Mouse (Mus musculus) left cerebral cortex, adult 2 months (tissue): ENCODE results near the gene Phpt1. TPM values are rescaled to one million over a fixed set of nuclear protein-coding genes. Genes with fewer than 3 reads are reported as not detected.

Experiments
- DNase-seq, 2 experiments: peaks; one replicate each; pipeline ENCODE4 v3.0.0; 2021 to 2022; ENCODE audit warnings: low spot score in 2 of 2, mixed read lengths in 1 of 2; ENCODE audit errors: extremely low spot score in 1 of 2
- H3K27ac ChIP-seq: fragments of 200-600 bp; 2 replicates; pipeline ENCODE4 v1.8.1; 2022
- H3K4me3 ChIP-seq: fragments of 200-600 bp; 2 replicates; pipeline ENCODE4 v1.8.1; 2022
- CTCF ChIP-seq: fragments of 200-600 bp; IDR thresholded peaks from 2 replicates; pipeline ENCODE4 v1.8.1; 2022; ENCODE audit warnings: antibody characterized with exemption, mild to moderate bottlenecking, moderate library complexity
- intact Hi-C: fragments of 180-260 bp; cut with DNase I; formaldehyde crosslinking; loops from one replicate; pipeline ENCODE4 v1.15.1; 2025
- total RNA-seq, 2 experiments: library from RNA; stranded (reverse); gene quantifications; 2 replicates each; pipeline ENCODE4 v1.2.3; 2021

The Phpt1 gene
- total RNA-seq, 2 experiments from 2014 or later: 64.0 to 70.5 TPM

DNA sequence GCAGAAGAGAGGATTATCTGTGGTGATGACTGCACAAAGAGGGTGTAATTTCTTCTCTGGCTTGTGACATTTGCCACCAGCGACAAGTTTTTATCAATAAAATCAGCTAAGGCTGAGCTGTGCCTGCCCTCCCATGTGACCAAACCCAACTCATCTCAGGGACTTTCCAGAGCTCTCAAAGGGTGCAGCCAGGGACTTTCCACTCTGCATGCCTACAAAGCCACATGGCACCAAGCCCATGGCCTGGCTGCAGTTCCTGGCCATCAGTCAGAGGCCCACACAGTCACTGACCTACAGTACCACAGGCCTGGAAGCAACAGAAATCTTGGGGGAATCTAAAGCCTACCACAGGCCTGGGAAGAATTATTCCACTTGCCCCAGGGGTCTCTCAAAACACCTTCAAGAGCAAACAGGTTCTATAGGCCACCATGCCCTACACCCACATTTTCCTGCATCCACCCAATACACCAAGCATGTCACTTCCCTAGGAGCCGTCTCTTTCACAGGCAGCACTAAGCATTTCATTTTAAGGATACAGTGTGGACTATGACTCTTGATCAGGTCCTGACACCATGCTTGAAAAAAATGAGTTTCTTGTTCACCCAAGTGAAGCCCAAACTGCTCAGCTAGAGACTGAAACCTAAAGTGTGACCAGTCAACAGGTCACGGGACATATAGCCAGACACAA is 40.7 kb downstream of the Phpt1 start:
- no peak for TF ChIP-seq CTCF
- H3K4me3 ChIP-seq: no peak overlapping the region
- peak in 1 of 2 experiments; percentile 39 for DNase-seq
- intact Hi-C loops: no loop called here
- no peak overlapping the region for H3K27ac ChIP-seq

DNA sequence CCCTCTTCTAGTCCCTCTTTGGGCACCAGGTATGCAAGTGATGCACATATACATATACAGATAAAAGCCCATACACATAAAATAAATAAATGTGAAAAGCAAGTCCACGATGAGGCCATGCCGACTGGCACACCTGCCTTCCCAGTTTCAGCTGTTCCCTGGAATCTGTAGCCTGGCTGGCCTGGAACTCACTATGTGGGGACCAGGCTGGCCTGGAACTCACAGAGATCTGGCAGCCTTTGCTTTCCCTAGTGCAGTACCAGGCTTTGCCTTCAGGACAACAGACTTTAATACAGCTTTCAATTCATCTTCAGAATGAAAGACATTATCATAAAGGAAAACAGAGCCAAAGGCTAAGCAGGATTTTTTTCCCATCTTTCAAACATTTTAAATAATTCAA is 41.3 kb downstream of the Phpt1 start:
- intact Hi-C loops: no loop called here
- no peak for TF ChIP-seq CTCF
- no peak for DNase-seq
- H3K27ac ChIP-seq: no peak overlapping the region
- no peak overlapping the region for H3K4me3 ChIP-seq

DNA sequence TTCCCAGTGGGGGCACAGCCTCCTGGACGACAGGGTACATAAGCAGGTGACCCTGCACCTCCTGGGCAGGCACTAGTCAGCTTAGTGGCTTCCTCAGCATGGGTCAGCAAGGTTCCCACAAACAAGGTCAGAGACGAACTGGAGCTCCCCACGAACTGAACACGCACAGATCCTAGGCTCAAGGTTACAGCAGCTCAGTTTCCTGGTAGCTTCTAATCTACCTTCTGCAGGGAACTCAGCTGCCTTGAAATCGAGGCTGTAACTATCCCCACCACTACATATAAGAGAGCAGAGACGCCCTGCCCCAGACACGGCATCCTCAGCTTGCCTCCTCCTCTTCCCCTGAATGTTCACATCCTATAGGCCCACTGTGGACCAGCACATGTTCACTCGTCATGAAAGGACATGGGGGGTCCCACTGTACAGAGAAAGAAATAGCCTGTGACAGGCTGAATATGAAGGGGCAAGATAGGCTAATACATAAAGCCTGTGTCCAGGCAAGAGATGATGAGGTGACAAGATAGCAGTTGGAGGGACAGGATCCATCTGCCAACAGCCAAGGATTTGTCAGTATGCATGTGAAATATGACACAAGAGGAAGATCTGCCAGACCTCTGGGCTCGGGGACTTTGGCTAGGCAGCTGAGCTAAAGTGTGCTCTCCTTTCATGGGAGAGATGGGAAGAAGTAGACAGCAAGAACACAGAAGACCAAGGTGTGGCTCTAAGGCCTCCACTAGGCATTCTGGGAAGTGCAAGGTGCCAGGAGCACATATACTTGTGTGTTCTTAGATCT is 48.3 kb downstream of the Phpt1 start:
- H3K4me3 ChIP-seq: no peak overlapping the region
- DNase-seq: no peak
- H3K27ac ChIP-seq: no peak overlapping the region
- no peak for TF ChIP-seq CTCF
- intact Hi-C loops: no loop called here

Other genes with a start within 250 kb of the Phpt1 start
- 10 to 100 TPM; 56.0 to 62.4 TPM for gene Man1b1, start 242.9 kb downstream of the Phpt1 start, total RNA-seq
- gene Dpp7, start 218.9 kb downstream of the Phpt1 start, total RNA-seq: 10 to 100 TPM; 32.2 to 33.9 TPM
- 10 to 100 TPM; 15.8 to 24.9 TPM for gene Uap1l1, start 209.5 kb downstream of the Phpt1 start, total RNA-seq
- gene Sapcd2, start 202.9 kb downstream of the Phpt1 start, total RNA-seq: 1 to 10 TPM; 2.1 to 2.7 TPM
- 10 to 100 TPM; 11.5 to 13.1 TPM for gene Entpd2, start 179.3 kb downstream of the Phpt1 start, total RNA-seq
- gene Npdc1, start 175.9 kb downstream of the Phpt1 start, total RNA-seq: 100 to 1,000 TPM; 337 to 366 TPM
- gene Fut7, start 152.0 kb downstream of the Phpt1 start, total RNA-seq: under 1 TPM in 1 of 2 experiments, not detected in 1; 0.43 TPM
- gene Abca2, start 146.5 kb downstream of the Phpt1 start, total RNA-seq: 100 to 1,000 TPM; 160 to 168 TPM
- gene Clic3, start 118.4 kb downstream of the Phpt1 start, total RNA-seq: not detected
- gene Paxx, start 114.1 kb downstream of the Phpt1 start, total RNA-seq: 10 to 100 TPM; 65.9 to 75.3 TPM
- gene Ptgds, start 105.2 kb downstream of the Phpt1 start, total RNA-seq: 1,000 to 10,000 TPM; 1,632 to 2,529 TPM
- gene Lcn12, start 81.3 kb downstream of the Phpt1 start, total RNA-seq: not detected
- gene Fbxw5, start 74.5 kb downstream of the Phpt1 start, total RNA-seq: 100 to 1,000 TPM; 120 to 122 TPM
- gene C8g, start 73.5 kb downstream of the Phpt1 start, total RNA-seq: 1 to 10 TPM; 1.4 to 1.5 TPM
- gene Traf2, start 28.3 kb downstream of the Phpt1 start, total RNA-seq: 10 to 100 TPM; 10.4 to 11.0 TPM
- gene Edf1, start 17.4 kb downstream of the Phpt1 start, total RNA-seq: 100 to 1,000 TPM; 190 to 202 TPM
- 1 to 10 TPM; 1.8 to 2.6 TPM for gene Mamdc4, start 379 bp downstream of the Phpt1 start, total RNA-seq
- 100 to 1,000 TPM; 102 to 104 TPM for gene Ajm1, start 6.5 kb upstream of the Phpt1 start, total RNA-seq
- 100 to 1,000 TPM; 157 to 163 TPM for gene Rabl6, start 33.3 kb upstream of the Phpt1 start, total RNA-seq
- not detected for gene Ccdc183, start 42.5 kb upstream of the Phpt1 start, total RNA-seq
- 10 to 100 TPM; 21.6 to 22.3 TPM for gene Tmem141, start 46.8 kb upstream of the Phpt1 start, total RNA-seq
- gene Fcna, start 52.8 kb upstream of the Phpt1 start, total RNA-seq: under 1 TPM; 0.25 to 0.70 TPM
- gene Lcn8, start 77.9 kb upstream of the Phpt1 start, total RNA-seq: not detected
- gene Lcn5, start 82.7 kb upstream of the Phpt1 start, total RNA-seq: not detected
- not detected for gene Lcn6, start 101.6 kb upstream of the Phpt1 start, total RNA-seq
- not detected for gene Lcn10, start 107.5 kb upstream of the Phpt1 start, total RNA-seq
- gene Obp2a, start 124.8 kb upstream of the Phpt1 start, total RNA-seq: not detected
- gene Bmyc, start 131.5 kb upstream of the Phpt1 start, total RNA-seq: 10 to 100 TPM; 82.6 to 89.9 TPM
- gene Obp2b, start 161.8 kb upstream of the Phpt1 start, total RNA-seq: under 1 TPM in 1 of 2 experiments, not detected in 1; 0.50 TPM
- not detected for gene Lcn3, start 190.3 kb upstream of the Phpt1 start, total RNA-seq
- not detected for gene Lcn11, start 201.8 kb upstream of the Phpt1 start, total RNA-seq
- gene Gm13539, start 207.0 kb upstream of the Phpt1 start, total RNA-seq: not detected
- not detected for gene Glt6d1, start 240.6 kb upstream of the Phpt1 start, total RNA-seq
- not detected for gene Lcn9, start 247.9 kb upstream of the Phpt1 start, total RNA-seq